Mouse (Mus musculus): Measurements from ENCODE around the gene Hcrtr2.

GRCm38 (mm10) chr9:76234899-76235298 lies 88.8 kb downstream of the Hcrtr2 start:
- TF ChIP-seq POLR2A (IDR thresholded peaks at IDR 0.05; ENCODE audit: low read depth, low read length), result no peak
- TF ChIP-seq CTCF (IDR thresholded peaks at IDR 0.05; ENCODE audit: extremely low read depth, insufficient read length, insufficient replicate concordance, low read depth, low read length), result no peak

Data from small intestine, adult 2 months (tissue).